Mouse (Mus musculus): Measurements from ENCODE around the gene 2900026A02Rik.

DNA sequence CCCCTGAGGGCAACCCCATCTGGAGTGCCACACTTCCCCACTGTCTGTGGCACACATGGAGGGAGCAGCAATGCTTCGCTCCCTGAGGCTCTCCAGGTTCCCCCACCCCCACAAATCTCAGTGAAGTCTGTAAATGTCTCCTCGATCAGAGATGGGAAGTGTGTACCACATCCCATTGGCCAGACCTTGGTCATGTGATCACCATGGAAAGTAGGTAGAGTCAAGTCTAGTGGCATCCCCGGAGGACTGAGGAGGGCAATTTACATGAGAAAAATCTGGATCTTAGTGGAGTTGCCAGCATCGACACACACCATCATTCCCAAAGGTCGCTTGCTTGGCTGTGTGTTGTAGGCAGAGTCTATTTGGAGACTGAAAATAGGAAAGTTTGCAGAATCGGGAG, 182.4 kb downstream of the 2900026A02Rik start:
- TF ChIP-seq CTCF (IDR thresholded peaks at IDR 0.05; ENCODE audit: insufficient read depth, low read length) (no peak), POLR2A (IDR thresholded peaks at IDR 0.05; ENCODE audit: borderline replicate concordance, extremely low read depth, low read depth, low read length) (no peak)
